In the genomic region with DNA sequence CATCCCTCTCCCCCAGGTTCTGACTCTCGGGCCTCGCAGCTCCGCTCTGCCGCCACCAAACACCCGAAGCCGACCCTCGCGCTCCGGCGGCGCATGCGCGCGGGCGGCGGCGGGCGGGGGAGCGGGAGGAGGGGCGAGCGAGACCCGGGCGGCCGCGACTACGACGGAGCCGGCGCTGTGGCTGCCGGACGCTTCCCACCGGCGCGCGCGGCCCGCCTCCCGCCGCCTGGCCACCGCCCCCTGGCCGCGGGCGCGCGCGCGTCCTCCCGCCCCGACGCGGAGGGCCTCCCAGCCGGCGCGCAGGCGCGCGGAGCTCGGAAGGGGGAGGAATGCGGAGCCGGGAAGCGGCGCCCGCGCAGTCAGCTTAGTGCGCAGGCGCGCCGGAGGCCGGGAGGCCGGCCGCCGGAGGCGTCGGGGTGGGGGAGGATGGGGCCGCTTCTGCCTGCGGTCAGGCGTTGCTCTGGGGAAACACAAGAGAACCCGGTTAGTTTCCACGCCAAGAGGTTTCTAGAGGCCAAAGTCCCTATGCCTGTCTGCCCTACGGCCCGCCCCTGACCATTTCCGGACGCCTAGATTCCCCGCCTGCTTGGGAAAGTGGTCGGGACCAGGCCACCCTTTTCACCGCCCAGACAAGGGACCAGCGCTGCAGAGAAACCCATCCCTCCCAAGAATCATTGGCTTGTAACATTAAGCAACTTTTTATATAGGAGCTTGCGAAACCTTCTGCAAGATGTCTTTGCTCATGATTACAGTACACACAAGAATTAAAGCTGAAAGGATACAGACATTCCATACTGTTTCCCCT, we compare ENCODE assay signal across 8 mouse cellular contexts. TPM values are rescaled to one million over a fixed set of nuclear protein-coding genes. Genes with fewer than 3 reads are reported as not detected.
DNase-seq lines count a peak whose midpoint lies in the region; ATAC-seq and TF ChIP-seq lines count a peak whose summit lies in the region.

Spen (minus strand) TSS at position 190 of the 805 bp plus-strand sequence.

- H3K27me3 ChIP-seq in forebrain, embryonic 14.5 days (replicated peaks; ENCODE audit: control insufficient read depth, insufficient read depth, low read length), result no peaks in the 10 kb centered on the region
- H3K27me3 ChIP-seq in neural tube, embryonic 15.5 days (replicated peaks), result no peaks in the 10 kb centered on the region

- peak; percentile 78 for DNase-seq in ES-E14 (ENCODE audit: low read depth, low spot score)
- peak; percentile 95 for DNase-seq in cerebellum, adult 11 months
- DNase-seq in forebrain, embryonic 14.5 days (ENCODE audit: low spot score), result peak; percentile 97
- peak; percentile 97 to 99 for DNase-seq in heart, postnatal 14 days
- DNase-seq in layer of hippocampus, adult 18-20 months (ENCODE audit: low spot score in 2 of 2), result peak; percentile 90 to 94
- peak; percentile 91 for DNase-seq in lung, adult 2 months
- peak; percentile 95 for DNase-seq in testis, postnatal 10 days (ENCODE audit: low spot score)

- peak; percentile 94; the same call in 1 of the 2 replicates for TF ChIP-seq POLR2A in lung, adult 2 months (IDR thresholded peaks at IDR 0.05; ENCODE audit: borderline replicate concordance, extremely low read depth, low read depth, low read length)

- H3K9me3 ChIP-seq in ES-E14 (ENCODE audit: control insufficient read depth, insufficient read depth, low read depth, low read length), result no peaks in the 10 kb centered on the region
- no peaks in the 10 kb centered on the region for H3K9me3 ChIP-seq in forebrain, embryonic 14.5 days (replicated peaks; ENCODE audit: control insufficient read depth, low read length)
- H3K9me3 ChIP-seq in neural tube, embryonic 15.5 days (replicated peaks), result no peaks in the 10 kb centered on the region

- peak within 1 kb of the TSS; percentile 88 to 95 for H3K4me3 ChIP-seq in ES-E14 (ENCODE audit: insufficient read depth in 1 of 2, low read depth in 1 of 2, low read length in 2 of 2, poor library complexity in 1 of 2, severe bottlenecking in 1 of 2)
- peak within 1 kb of the TSS; percentile 84 for H3K4me3 ChIP-seq in forebrain, embryonic 14.5 days (ENCODE audit: low read depth, low read length)
- peak within 1 kb of the TSS; percentile 89 for H3K4me3 ChIP-seq in lung, adult 2 months (replicated peaks; ENCODE audit: extremely low read depth, low read depth, low read length)
- H3K4me3 ChIP-seq in neural tube, embryonic 15.5 days (replicated peaks), result peak within 1 kb of the TSS; percentile 89

- no peak for TF ChIP-seq CTCF in lung, adult 2 months (IDR thresholded peaks at IDR 0.05; ENCODE audit: insufficient read depth, low read length)

- peak within 1 kb of the TSS; percentile 32 for H3K27ac ChIP-seq in ES-E14 (ENCODE audit: insufficient read depth, low read depth, low read length, poor library complexity, severe bottlenecking)
- peak within 1 kb of the TSS; percentile 97 for H3K27ac ChIP-seq in forebrain, embryonic 14.5 days (ENCODE audit: low read depth, low read length)
- H3K27ac ChIP-seq in neural tube, embryonic 15.5 days (replicated peaks), result peak within 1 kb of the TSS; percentile 97

- under 1% methylated on average over 56 of the region's 88 CpGs for WGBS in forebrain, embryonic 14.5 days
- under 1% methylated on average over 88 of the region's 88 CpGs for WGBS in lung, adult 2 months
- WGBS in neural tube, embryonic 15.5 days, result under 1% methylated on average over 65 of the region's 88 CpGs

- in situ Hi-C loops in ES-E14 (cut with MboI; ENCODE audit: low sequenced_read_pairs in 2 of 2, unreplicated experiment in 2 of 2), result no loop called here

- ATAC-seq in forebrain, embryonic 14.5 days, result peak; percentile 79
- peak; percentile 83 for ATAC-seq in neural tube, embryonic 15.5 days (ENCODE audit: low FRiP score)

- H3K9ac ChIP-seq in ES-E14 (ENCODE audit: insufficient read depth, low read depth, low read length, poor library complexity, severe bottlenecking), result peak within 1 kb of the TSS; percentile 94
- H3K9ac ChIP-seq in forebrain, embryonic 14.5 days (ENCODE audit: low read length), result peak within 1 kb of the TSS; percentile 92
- peak within 1 kb of the TSS; percentile 93 for H3K9ac ChIP-seq in neural tube, embryonic 15.5 days (replicated peaks)

- intact Hi-C loops in heart, postnatal 14 days (cut with DNase I), result loop anchor here (5.0 kb wide), 1 partner anchor 34 kb away; no protein-coding TSS in a partner anchor

- peaks cover 2 to 5% of the 10 kb centered on the region in 2 experiments for H3K4me1 ChIP-seq in ES-E14 (ENCODE audit: control insufficient read depth in 2 of 2, insufficient read depth in 2 of 2, low read length in 2 of 2, poor library complexity in 1 of 2)
- H3K4me1 ChIP-seq in forebrain, embryonic 14.5 days (ENCODE audit: control insufficient read depth, insufficient read depth, low read length), result peaks cover 17% of the 10 kb centered on the region
- H3K4me1 ChIP-seq in lung, adult 2 months (ENCODE audit: control insufficient read depth, insufficient read depth, low read length), result peaks cover 11% of the 10 kb centered on the region
- peaks cover 24% of the 10 kb centered on the region for H3K4me1 ChIP-seq in neural tube, embryonic 15.5 days

- H3K36me3 ChIP-seq in ES-E14 (ENCODE audit: control insufficient read depth, insufficient read depth, low read length, poor library complexity, severe bottlenecking), result no peaks in the 10 kb centered on the region
- H3K36me3 ChIP-seq in forebrain, embryonic 14.5 days (ENCODE audit: control insufficient read depth, insufficient read depth, low read length), result no peaks in the 10 kb centered on the region
- no peaks in the 10 kb centered on the region for H3K36me3 ChIP-seq in neural tube, embryonic 15.5 days

- peak within 1 kb of the TSS; percentile 92 for H3K4me2 ChIP-seq in forebrain, embryonic 14.5 days (ENCODE audit: low read length)
- H3K4me2 ChIP-seq in neural tube, embryonic 15.5 days, result peak within 1 kb of the TSS; percentile 76

TF ChIP-seq in ES-E14, 5 proteins besides CTCF, POLR2A, EP300 and RAD21:
- TF ChIP-seq CHD2 (IDR thresholded peaks at IDR 0.05; ENCODE audit: low read depth, low read length) (no peak), ZC3H11A (IDR thresholded peaks at IDR 0.05; ENCODE audit: borderline replicate concordance, low read depth, low read length) (no peak), HCFC1 (IDR thresholded peaks at IDR 0.05; ENCODE audit: borderline replicate concordance, insufficient read depth, low read length) (0 out of 2 replicates have a peak, but pooled peaks have one; percentile 22), ZNF384 (IDR thresholded peaks at IDR 0.05; ENCODE audit: low read depth, low read length) (no peak), MAFK (IDR thresholded peaks at IDR 0.05; ENCODE audit: insufficient read depth, low read depth, low read length) (no peak)

RNA-seq across cellular contexts. Expression of gene Spen, which starts in this region (rescaled TPM):
- 51.5 and 58.6 TPM in 2 replicates for total RNA-seq in ES-E14 (2012; rRNA removed)
- polyA plus RNA-seq in forebrain, embryonic 14.5 days (2014; fragmentation: Nextera tagmentation; extraction: Ambion mirVana), result 10.7 and 14.0 TPM in 2 replicates
- 10 to 100 TPM; 33.8 to 34.0 TPM for total RNA-seq in heart, postnatal 14 days (2021)
- total RNA-seq in layer of hippocampus, adult 18-20 months (2021), result 10 to 100 TPM; 60.3 to 66.7 TPM
- polyA plus RNA-seq in lung, adult 2 months (2012; rRNA removed), result 27.1 and 30.4 TPM in 2 replicates
- polyA plus RNA-seq in neural tube, embryonic 15.5 days (2015; fragmentation: Nextera tagmentation; extraction: Ambion mirVana), result 13.4 and 13.7 TPM in 2 replicates

Comparison
In these comparisons a context has a peak if more than half of its experiments do, and no peak if none do; other contexts are left out.
1. Peak in every context shown above with its lines: DNase-seq, ATAC-seq, H3K4me3 ChIP-seq and H3K27ac ChIP-seq.
2. H3K27ac ChIP-seq: peak in every context shown above with its lines; median percentile 97 in forebrain, embryonic 14.5 days; 97 in neural tube, embryonic 15.5 days; 32 in ES-E14.